Mouse (Mus musculus) megakaryocyte progenitor cell, adult 5-6 weeks (primary cell): ENCODE measurements around the gene Krt26. TPM values are rescaled to one million over a fixed set of nuclear protein-coding genes. Genes with fewer than 3 reads are reported as not detected.

Experiments
- ATAC-seq: replicated peaks from 2 replicates; pipeline ENCODE4 v1.8.0; 2016; ENCODE audit warnings: mild to moderate bottlenecking, moderate TSS enrichment, inconsistent platforms; ENCODE audit not compliant: poor library complexity
- total RNA-seq, 2 experiments: library from RNA; stranded (forward) in 1 of 2; stranded (reverse) in 1 of 2; fragments of 157-497, 149-512 nt in 1 of 2; fragments of 200-1000 nt in 1 of 2; gene quantifications; 2 replicates each; pipeline versions ENCODE4 v1.2.3 to v1.2.4; 2015 to 2017

Krt26 gene
- total RNA-seq (2015), result not detected in 2 replicates
- not detected in 2 replicates for total RNA-seq (2017)

DNA sequence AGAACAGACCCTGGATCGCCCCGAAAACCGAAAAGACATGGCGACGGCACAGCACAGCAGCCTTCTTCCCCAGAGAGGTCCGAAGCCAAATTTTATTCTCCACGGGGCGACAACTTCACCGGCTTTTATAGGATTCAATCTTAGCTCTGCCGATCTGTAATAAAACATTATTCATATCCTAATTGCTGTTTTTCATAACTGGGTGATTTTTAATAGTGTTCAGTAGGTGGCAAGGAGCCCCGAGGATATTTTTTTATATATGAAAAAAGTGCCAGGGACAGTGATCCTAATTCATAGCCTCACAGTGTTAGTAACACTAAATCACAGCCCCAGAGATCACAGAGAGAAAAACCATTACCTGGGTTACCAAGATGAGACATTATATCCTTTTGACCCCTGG lies at the start of gene Krt26:
Gene Krt26 (minus strand): TSS at position 101 of the 400 bp plus-strand sequence.
- no peak for ATAC-seq

DNA sequence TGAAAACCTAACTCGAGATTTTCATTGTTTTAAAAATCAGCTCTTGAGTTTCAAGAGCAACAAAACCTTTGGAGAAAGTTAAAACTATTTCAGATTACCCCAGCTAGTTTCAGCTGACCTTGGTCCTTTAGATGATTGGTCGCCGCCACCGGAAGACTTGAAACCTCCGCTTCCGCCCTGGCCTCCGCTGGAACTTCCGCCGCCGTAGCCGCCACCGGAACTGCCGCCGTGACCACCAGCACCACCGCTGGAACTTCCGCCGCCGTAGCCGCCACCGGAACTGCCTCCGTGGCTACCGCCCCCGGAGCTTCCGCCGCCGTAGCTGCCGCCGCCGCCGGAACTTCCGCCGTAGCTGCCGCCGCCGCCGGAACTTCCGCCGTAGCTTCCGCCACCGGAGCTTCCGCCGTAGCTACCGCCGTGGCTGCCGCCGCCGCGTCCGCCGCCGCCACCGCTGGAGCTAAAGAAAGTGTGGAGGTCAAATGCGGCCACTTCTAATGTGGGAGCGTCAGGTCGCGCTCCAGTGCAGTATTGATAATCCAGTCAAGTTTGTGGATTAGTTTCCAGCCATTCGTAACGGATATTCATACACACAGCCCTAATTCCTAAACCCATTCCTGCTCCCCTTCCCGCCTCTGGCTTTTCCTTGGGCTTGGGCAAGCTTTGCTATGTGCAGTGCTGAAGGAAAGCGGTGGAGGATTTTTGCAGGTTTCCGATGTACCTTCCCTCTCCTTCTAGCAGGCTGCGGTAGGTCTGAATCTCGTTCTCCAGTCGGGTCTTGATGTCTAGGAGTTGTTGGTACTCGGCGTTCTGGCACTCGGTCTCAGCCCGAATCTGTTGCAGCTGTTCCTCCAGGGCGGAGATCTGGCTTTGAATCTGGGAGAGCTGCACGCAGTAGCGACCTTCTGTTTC lies 48.3 kb upstream of the Krt26 start:
- ATAC-seq, result peak; percentile 99

DNA sequence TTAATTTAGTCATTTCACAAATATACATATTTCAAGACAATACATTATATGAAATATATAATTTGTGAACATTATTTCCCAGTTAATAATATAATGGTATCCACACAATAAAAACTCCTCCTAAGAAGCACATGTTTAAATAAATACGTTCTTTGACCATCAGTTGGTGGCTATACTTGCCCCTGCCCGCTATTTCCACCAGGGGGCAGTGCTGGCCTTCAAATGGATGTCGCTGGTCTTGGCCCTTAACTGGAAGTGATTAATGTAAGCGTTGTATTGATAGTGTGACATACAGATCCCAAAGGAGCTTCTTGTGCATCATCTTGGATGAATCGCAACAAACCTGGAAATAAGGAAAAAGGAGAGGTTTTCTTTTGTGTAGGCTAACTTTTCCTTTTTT lies 41.8 kb upstream of the Krt26 start:
- ATAC-seq, result peak; percentile 90

DNA sequence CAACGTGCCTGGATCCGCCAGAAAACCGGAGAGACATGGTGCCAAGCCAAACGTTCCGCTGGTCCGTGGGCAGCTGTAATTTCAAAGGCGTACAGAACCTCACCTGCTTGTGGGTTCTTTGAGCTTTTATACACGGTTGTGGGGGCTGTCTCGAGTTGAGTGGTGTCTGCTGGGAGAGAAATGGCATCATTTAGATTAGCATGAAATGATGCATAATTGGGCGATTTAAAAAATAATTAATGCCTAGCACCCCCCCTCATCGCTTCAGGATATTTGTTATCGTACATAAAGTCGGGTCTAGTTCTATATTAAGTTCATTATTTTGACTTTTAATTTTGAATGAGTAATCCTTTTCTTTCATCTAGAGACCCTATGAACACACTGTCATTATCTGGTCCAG lies 37.0 kb upstream of the Krt26 start, which contains the start of gene Krt28:
Gene Krt28 (minus strand): TSS at position 101 of the 400 bp plus-strand sequence.
- ATAC-seq, result no peak

DNA sequence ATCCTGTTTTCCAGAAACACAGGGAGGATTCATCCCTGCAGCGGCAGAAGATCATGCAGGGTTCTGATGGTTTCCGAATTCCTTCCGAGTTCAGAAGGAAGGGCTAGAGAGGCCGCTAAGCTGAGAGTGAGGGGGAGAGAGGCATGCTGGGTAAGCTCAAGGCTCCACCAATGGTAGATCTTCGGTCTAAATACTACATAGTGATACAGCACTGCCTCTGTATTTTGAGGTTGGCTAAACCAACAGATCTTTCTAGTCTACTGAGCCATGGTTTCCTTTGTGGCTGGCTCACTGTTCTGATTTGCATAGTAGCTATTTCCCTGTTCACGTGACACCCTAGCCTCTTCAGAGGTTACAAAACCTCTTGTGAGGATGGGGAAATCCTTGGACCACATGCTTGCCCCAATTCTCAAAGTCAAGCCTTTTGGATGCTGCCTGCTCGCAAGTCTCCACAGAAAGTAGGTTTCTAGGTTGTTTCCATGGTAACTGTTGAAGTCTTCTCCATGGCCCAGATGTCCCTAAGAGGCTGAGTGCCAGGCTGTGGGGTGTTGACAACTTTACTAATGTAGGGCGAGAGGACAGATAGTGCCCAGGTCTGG lies 32.2 kb upstream of the Krt26 start:
- ATAC-seq, result peak; percentile 72

DNA sequence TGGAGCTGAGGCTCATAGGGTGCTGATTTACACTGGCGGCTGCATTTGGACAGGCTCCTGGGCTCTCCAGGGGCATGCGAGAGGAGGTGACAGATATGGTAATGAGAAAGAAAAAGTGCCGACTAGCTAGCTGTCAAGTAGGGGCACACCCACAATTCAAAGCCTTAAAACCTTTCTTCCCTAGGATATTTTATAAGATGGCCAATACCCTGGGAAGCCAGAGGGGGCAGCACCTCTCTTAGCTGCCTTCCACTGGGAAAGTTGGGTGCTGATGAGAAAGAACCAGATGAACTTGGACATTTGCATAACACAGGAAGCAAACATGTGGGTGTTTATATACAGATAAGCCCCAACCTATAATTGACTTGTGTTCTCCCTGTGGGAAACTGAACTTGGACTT lies 31.5 kb upstream of the Krt26 start:
- ATAC-seq, result no peak

DNA sequence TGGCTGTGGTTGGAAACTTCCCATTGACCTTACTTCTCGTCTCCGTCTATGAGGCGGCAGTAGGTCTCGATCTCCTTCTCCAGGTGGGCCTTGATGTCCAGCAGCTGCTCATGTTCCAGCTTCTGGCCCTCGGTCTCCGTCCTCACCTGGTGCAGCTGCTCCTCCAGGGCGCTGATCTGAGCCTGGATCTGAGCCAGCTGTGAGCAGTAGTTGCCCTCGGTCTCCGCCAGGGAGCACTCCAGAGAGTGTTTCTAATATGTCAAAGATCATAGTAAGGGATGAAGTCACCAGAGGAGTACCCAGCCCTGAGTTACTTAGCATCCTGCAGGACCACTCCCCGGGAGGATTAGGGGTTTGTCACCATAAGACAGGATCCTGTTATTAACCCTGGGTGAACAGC lies 29.0 kb upstream of the Krt26 start:
- 0 out of 2 replicates have a peak, but pooled peaks have one; percentile 34 for ATAC-seq

DNA sequence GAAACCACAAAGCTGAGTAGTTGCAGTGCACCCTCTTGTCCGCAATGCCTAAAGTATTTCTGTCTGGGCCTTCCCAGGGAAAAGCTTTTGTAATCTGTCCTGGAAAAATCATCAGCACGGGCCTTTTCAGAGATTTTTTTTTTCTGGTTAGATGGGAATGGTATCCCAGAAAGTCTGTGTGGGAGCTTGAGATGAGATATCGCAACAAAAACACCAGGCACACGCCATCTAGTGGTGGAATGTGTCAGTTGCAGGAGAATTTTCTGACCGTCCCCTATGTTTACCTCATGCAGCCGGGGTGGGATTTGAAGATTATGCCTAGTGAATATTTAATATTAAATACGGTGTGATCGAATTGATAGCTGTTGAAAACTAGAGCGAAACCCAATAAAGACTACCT lies 26.6 kb upstream of the Krt26 start:
- 0 out of 2 replicates have a peak, but pooled peaks have one; percentile 42 for ATAC-seq

DNA sequence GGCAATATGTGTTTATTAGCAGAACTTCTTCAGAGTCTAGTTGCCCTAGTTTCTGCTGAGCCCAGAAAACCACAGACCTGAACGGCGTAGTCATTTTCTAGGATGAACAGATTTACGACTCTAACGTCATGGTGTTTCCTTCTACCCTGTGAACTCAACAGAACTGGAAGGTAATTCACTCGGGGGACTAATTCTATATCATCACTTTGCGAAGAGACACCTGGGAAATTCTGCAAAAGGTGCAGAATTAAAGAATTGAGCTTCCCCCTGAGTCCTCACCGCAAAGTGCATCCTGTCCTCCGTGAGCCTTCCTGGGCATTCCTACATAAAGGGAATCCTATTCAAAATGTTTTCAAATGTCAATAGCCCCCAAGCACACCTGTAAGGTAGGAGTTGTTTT lies 23.7 kb upstream of the Krt26 start:
- ATAC-seq, result no peak

DNA sequence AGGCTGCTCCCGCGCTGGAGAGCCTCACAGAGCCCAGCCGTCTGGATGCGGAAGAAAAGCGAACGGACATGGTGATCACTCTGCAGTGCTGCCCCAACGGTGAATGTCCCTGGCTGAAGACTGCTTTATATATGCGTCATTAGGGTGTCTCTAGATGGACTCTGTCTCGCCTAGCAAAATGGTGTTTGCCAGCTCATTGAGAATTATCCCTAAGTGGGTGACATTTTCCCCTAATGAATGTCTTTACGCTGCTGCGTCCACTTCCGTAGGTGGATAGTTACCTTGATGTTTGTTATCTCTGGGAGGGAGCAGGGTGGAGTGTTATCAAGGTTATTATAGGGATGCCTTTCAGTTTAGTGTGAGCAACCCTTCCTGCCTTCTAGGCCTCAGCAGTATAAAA lies 13.2 kb upstream of the Krt26 start, which contains the start of gene Krt27:
Gene Krt27 (minus strand): TSS at position 101 of the 400 bp plus-strand sequence.
- ATAC-seq, result no peak

DNA sequence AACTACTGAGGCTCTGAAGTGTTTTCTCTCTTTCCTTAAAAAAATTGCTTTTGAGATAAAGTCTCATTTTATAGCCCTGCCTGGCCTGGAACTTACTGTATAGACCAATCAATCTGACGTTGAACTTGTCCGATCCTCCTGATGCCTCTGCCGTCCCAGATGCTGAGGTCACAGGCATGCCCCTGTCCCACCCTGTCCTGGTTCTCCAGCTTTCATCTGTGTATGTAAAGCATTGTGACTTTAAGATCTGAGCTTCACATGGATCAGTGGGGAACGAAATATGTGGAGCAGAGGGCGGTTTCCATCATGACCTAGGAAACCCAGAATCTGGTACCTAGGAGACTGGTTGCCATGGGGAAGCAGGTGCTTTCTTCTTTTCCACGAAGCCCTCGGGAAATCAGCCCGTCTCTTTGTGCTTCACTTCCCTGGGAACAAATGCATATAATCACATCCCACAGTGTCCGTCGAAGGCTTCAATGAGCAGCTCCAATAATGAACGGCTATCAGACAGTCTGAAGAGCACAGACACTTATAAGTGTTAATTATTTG lies 1.6 kb upstream of the Krt26 start:
- no peak for ATAC-seq

DNA sequence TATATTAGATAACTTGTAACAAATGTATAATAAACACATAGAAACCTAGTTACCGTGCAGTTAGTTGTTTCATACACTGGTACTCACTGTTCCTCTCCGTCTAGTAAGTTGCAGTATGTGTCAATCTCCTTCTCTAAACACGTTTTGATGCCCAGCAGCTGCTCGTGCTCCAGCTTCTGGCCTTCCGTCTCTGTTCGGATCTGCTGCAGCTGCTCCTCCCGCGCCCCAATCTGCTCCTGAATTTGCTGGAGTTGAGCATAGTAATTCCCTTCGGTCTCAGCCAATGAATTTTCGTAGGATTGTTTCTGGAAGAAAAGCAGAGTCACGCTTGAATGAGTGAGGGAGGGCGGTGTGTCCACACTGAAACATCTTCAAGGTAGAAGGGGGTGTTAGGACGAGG lies 4.3 kb downstream of the Krt26 start:
- no peak for ATAC-seq

DNA sequence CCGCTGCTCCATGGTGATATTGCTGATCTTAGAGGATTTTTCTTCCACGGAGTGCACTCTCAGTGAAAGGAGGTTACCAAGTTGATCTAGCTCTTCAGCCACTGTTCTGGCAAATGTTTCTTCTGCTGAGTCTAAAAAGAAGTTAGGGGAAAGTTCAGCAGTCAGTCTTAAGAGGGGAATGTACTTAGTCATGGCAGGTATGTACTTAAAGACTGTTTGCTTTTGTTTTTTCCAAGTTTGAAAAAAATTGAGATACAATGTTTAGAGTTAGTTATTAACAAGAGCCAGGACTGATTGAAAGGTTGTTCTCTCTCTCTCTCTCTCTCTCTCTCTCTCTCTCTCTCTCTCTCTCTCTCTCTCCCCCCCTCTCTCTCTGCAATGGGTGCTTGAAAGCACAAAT lies 8.1 kb downstream of the Krt26 start:
- no peak for ATAC-seq

DNA sequence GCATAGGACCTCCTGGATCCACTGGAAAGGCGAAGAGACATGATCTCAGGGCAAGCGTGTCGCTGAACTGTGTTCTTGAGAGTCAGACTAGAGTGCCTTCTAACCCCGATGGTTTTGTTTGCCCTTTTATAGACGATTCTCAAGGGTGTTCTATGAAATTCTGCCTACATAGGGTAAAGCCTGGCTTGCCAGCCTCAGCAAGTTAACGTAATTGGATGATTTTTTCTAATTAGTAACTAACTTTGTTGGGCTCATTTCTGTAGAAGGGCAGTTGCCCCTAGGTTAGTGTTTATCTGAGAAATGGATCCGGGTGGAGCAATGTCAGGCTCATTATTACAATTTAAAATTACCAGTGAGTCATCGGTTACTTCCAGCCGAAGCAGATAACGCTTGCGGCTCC lies 14.9 kb downstream of the Krt26 start, which contains the start of gene Krt25:
Gene Krt25 (minus strand): TSS at position 101 of the 400 bp plus-strand sequence.
- ATAC-seq, result no peak

DNA sequence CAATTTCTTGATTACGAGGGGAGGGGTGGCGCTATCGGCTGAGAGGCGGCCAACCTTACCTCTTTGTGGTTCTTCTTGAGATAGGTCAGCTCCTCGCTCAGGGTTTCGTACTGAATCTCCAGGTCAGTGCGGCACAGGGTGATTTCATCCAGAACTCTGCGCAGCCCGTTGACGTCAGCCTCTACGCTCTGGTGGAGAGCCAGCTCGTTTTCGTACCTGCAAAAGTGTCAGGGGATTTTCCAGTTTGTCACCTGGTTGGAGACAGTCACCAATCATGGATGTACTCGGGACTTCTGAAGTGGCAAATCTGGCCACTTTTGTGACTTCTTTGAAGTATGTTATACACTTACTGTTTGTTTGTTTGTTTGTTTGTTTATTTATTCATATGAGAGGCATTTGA lies 16.7 kb downstream of the Krt26 start:
- ATAC-seq, result no peak

DNA sequence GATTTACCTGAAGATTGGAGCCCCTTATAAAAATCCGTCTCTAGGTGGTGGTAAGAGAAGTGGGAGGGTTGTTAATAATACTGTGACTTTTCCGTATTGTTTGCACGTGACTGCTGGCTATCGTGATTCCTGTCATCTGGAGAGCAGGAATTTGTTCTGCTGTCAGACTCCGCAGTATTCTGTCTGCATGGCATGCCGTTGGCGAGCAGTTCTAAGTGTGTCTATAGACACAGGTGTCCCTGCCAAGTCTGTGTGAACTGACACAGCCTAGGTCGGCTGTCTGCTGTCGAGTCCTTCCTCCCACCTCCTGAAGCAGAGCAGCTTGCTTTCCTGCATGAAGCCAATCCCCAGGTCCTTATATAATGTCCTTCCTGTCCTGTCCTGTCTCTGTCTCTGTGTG lies 18.6 kb downstream of the Krt26 start:
- no peak for ATAC-seq

DNA sequence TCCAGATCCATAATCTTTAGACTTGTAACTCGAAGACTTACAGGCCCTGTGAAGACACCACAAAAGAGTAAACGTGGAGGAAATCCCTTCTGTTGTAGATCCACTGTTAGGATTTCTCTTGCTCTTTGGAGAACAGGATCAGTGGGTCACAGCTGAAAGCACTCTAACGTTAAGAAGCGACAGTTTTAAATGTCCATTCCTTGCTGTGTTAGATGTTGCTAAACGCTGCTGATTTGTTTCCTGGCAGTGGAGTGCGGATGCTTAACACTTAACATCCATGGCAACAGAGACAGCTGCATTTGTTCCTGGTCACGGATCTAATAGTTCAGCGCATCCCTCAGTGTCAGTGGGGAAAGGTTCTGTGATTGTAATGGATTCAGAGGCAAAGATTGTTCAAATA lies 21.2 kb downstream of the Krt26 start:
- ATAC-seq, result no peak

DNA sequence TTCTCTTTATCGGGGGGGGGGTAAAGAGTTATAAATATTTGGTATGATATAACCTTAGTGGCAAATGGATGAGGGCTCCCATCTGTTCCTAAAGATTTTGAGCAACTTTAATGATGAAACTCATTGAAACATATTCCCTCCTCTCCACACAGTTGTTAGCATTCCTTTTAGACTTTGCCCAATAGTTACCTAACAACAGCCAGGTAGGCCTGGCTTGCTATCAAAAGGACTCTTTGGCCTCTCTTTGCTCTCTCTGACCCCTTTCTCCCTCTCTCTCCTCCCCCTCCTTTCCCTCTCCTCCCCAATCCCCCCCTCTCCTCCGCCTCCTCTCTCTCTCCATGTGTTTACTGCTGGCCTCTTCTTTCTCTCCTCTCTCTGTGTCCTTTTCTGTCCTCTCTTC lies 23.2 kb downstream of the Krt26 start:
- ATAC-seq, result no peak

DNA sequence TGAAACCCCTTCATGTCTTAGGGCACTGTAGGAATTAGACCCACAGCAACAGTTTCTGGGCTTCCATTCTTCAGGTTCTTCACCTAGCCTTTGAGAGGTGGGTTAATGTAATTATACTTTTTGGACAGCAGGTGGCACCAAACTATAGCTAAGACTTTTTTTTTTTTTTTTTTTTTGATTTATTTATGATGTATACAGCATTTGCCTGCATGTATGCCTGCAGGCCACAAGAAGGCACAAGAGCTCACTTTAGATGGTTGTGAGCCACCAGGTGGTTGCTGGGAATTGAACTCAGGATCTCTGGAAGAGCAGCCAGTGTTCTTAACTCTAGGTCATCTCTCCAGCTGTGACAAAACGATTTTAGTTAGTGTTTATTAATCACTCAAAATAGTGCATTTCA lies 26.9 kb downstream of the Krt26 start:
- peak; percentile 78 for ATAC-seq

DNA sequence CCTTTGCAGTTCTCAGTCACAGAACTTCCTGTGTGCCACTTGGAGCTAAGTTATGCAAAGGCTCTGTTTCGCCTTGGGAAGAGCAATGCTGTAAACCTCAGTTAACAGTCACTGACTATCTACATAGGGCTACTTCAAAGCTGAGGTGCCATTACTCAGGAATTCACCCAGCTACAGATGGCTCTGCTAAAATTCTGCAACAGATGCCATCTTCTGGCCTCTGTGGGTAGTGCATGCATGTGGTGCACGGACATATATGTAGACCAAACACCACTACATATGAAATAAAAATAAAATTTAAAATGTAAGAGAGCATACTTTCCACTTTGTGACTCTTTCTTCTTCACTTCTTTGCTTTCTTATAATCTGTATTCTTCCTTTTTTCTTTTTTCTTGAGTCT lies 30.2 kb downstream of the Krt26 start:
- ATAC-seq, result peak; percentile 82

DNA sequence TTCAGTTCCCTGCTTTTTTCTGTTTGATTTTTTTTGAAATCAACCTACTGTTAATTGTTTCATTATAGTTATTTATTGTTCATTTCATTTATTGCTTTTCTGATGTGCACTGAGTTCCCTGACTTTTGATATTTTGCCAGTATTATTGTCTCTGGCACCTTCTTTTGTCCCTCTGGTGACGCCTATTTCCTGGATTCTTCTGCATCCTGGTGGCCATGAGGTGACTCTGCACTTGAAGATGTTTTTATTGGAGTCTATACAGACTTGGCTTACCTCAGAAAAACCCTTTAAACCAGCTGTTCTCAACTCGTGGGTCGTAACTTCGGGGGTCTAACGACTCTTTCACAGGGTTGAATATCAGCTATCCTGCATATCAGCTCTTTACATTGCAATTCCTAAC lies 42.7 kb downstream of the Krt26 start:
- no peak for ATAC-seq

DNA sequence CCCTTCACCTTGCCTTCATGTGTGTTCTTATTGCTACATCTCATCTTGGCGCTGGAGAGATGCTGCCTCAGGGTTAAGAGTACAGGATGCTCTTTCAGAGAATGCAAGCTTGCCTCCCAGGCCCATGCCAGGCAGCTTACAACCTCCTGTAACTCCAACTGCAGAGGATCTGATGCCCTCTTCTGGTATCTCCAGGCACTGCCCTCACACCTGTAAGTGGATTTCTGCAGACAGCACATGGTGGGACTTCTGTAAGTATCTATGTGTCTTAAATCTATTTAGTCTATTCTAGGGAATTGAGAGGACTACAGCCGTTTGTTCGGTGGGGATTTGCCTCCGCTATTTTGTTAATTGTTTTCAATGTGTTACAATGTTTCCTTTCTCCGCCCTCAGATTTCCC lies 44.9 kb downstream of the Krt26 start:
- ATAC-seq, result peak; percentile 57
